Mouse (Mus musculus) retina, postnatal 7 days (tissue): ENCODE results near the gene Rlbp1.

ENCODE experiments used
- DNase-seq: peaks from one replicate; pipeline ENCODE4 v3.0.0-alpha.2; 2012; ENCODE audit warnings: low read depth, low spot score

Gene Rlbp1

DNA sequence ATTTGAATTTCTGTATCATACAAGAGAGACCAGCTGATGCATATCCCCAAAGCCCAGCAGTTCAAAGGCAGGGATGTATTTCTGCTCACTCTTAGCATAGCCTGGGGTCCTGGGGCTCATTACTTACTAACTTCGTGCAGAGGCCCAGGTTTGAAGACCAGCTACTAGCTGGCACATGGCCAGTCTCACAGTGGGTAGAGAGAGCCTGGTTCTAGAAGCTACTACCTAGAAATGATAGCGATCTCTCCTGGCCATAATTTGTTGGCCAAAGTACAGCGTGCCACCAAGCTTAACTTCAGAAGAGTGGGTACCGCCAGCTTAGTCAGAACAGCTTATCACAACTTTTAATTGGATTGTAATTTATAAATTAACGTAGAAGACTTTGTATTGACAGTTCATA is 58.1 kb downstream of the Rlbp1 start:
- DNase-seq = no peak
